Mouse (Mus musculus): ENCODE measurements at regions not wholly inside any gene's neighbourhood (a gene's known extent, or its start where the extent isn't known, plus 50 kb on each side); places are given as distances from the start of the nearest gene placed in this dataset.

GRCm38 (mm10) chr7:117971176-117971575, 144.8 kb downstream of the Rps15a start:
- no peaks in the 10 kb centered on the region for H3K27me3 ChIP-seq (ENCODE audit: insufficient read depth, low read length)

GRCm38 (mm10) chr7:117943435-117943834, 172.6 kb downstream of the Rps15a start:
- no peak for DNase-seq
- H3K27ac ChIP-seq (ENCODE audit: low read depth, low read length): no peak overlapping the region

More at GRCm38 (mm10) chr7:117971176-117971575, 144.8 kb downstream of the Rps15a start:
- H3K36me3 ChIP-seq (ENCODE audit: insufficient read depth): no peaks in the 10 kb centered on the region
- DNase-seq (no peak), ATAC-seq (no peak)
- WGBS: 67% methylated on average over 1 of the region's 1 CpGs
- no peaks in the 10 kb centered on the region for H3K9me3 ChIP-seq (ENCODE audit: low read length)
- no peak overlapping the region for H3K9ac ChIP-seq
- H3K4me2 ChIP-seq (ENCODE audit: low read depth): no peak overlapping the region
- H3K4me3 ChIP-seq (ENCODE audit: low read depth, low read length): no peak overlapping the region
- no peaks in the 10 kb centered on the region for H3K4me1 ChIP-seq (ENCODE audit: insufficient read depth)
- no peak overlapping the region for H3K27ac ChIP-seq (ENCODE audit: low read depth, low read length)
- no peak for TF ChIP-seq CTCF (IDR thresholded peaks at IDR 0.05; ENCODE audit: low read depth)

GRCm38 (mm10) chr7:117939618-117940017, 176.4 kb downstream of the Rps15a start:
- H3K36me3 ChIP-seq (ENCODE audit: insufficient read depth): no peaks in the 10 kb centered on the region
- H3K27ac ChIP-seq (ENCODE audit: low read depth, low read length): no peak overlapping the region
- DNase-seq (no peak), ATAC-seq (no peak)
- 9% methylated on average over 7 of the region's 7 CpGs for WGBS
- no peaks in the 10 kb centered on the region for H3K27me3 ChIP-seq (ENCODE audit: insufficient read depth, low read length)
- H3K4me2 ChIP-seq (ENCODE audit: low read depth): no peak overlapping the region
- no peak overlapping the region for H3K9ac ChIP-seq
- no peaks in the 10 kb centered on the region for H3K9me3 ChIP-seq (ENCODE audit: low read length)
- TF ChIP-seq CTCF (IDR thresholded peaks at IDR 0.05; ENCODE audit: low read depth): no peak
- H3K4me1 ChIP-seq (ENCODE audit: insufficient read depth): no peaks in the 10 kb centered on the region
- no peak overlapping the region for H3K4me3 ChIP-seq (ENCODE audit: low read depth, low read length)

More at GRCm38 (mm10) chr7:117943435-117943834, 172.6 kb downstream of the Rps15a start:
- H3K9ac ChIP-seq: no peak overlapping the region
- no peak overlapping the region for H3K4me2 ChIP-seq (ENCODE audit: low read depth)
- no peaks in the 10 kb centered on the region for H3K27me3 ChIP-seq (ENCODE audit: insufficient read depth, low read length)
- no peaks in the 10 kb centered on the region for H3K36me3 ChIP-seq (ENCODE audit: insufficient read depth)
- no peaks in the 10 kb centered on the region for H3K9me3 ChIP-seq (ENCODE audit: low read length)
- no peak for ATAC-seq
- H3K4me1 ChIP-seq (ENCODE audit: insufficient read depth): no peaks in the 10 kb centered on the region
- H3K4me3 ChIP-seq (ENCODE audit: low read depth, low read length): no peak overlapping the region
- 92% methylated on average over 3 of the region's 3 CpGs for WGBS
- no peak for TF ChIP-seq CTCF (IDR thresholded peaks at IDR 0.05; ENCODE audit: low read depth)

- TF ChIP-seq CTCF (IDR thresholded peaks at IDR 0.05; ENCODE audit: low read depth): no peak
- WGBS: 64% methylated on average over 3 of the region's 3 CpGs
- Histone ChIP-seq H3K36me3 (ENCODE audit: insufficient read depth) (no peaks in the 10 kb centered on the region), H3K27me3 (ENCODE audit: insufficient read depth, low read length) (no peaks in the 10 kb centered on the region), H3K9ac (no peak overlapping the region), H3K4me1 (ENCODE audit: insufficient read depth) (no peaks in the 10 kb centered on the region), H3K4me3 (ENCODE audit: low read depth, low read length) (no peak overlapping the region), H3K4me2 (ENCODE audit: low read depth) (no peak overlapping the region), H3K9me3 (ENCODE audit: low read length) (no peaks in the 10 kb centered on the region), H3K27ac (ENCODE audit: low read depth, low read length) (no peak overlapping the region)
- DNase-seq (peak; percentile 45), ATAC-seq (peak; percentile 78)
Measured at GRCm38 (mm10) chr7:117934908-117935307, 181.1 kb downstream of the Rps15a start.

GRCm38 (mm10) chr7:117931234-117931895, 184.6 kb downstream of the Rps15a start:
- Histone ChIP-seq H3K36me3 (ENCODE audit: insufficient read depth) (no peaks in the 10 kb centered on the region), H3K4me2 (ENCODE audit: low read depth) (no peak overlapping the region), H3K9ac (no peak overlapping the region), H3K4me1 (ENCODE audit: insufficient read depth) (no peaks in the 10 kb centered on the region), H3K27me3 (ENCODE audit: insufficient read depth, low read length) (no peaks in the 10 kb centered on the region), H3K27ac (ENCODE audit: low read depth, low read length) (no peak overlapping the region), H3K9me3 (ENCODE audit: low read length) (no peaks in the 10 kb centered on the region), H3K4me3 (ENCODE audit: low read depth, low read length) (no peak overlapping the region)
- no peak for TF ChIP-seq CTCF (IDR thresholded peaks at IDR 0.05; ENCODE audit: low read depth)
- no peak for DNase-seq
- no peak for ATAC-seq
- WGBS: 59% methylated on average over 12 of the region's 12 CpGs

- WGBS: 21% methylated on average over 9 of the region's 9 CpGs
- Histone ChIP-seq H3K4me3 (ENCODE audit: low read depth, low read length) (no peak overlapping the region), H3K9me3 (ENCODE audit: low read length) (no peaks in the 10 kb centered on the region)
Measured at GRCm38 (mm10) chr7:117930392-117930791, 185.6 kb downstream of the Rps15a start.

GRCm38 (mm10) chr7:117926396-117926795, 189.6 kb downstream of the Rps15a start:
- DNase-seq: no peak
- Histone ChIP-seq H3K27ac (ENCODE audit: low read depth, low read length) (no peak overlapping the region), H3K36me3 (ENCODE audit: insufficient read depth) (no peaks in the 10 kb centered on the region), H3K27me3 (ENCODE audit: insufficient read depth, low read length) (no peaks in the 10 kb centered on the region), H3K9ac (no peak overlapping the region), H3K4me2 (ENCODE audit: low read depth) (no peak overlapping the region), H3K9me3 (ENCODE audit: low read length) (no peaks in the 10 kb centered on the region), H3K4me3 (ENCODE audit: low read depth, low read length) (no peak overlapping the region), H3K4me1 (ENCODE audit: insufficient read depth) (no peaks in the 10 kb centered on the region)
- 35% methylated on average over 1 of the region's 1 CpGs for WGBS
- TF ChIP-seq CTCF (IDR thresholded peaks at IDR 0.05; ENCODE audit: low read depth): no peak
- no peak for ATAC-seq

More at GRCm38 (mm10) chr7:117930392-117930791, 185.6 kb downstream of the Rps15a start:
- ATAC-seq: no peak
- Histone ChIP-seq H3K9ac (no peak overlapping the region), H3K27me3 (ENCODE audit: insufficient read depth, low read length) (no peaks in the 10 kb centered on the region), H3K36me3 (ENCODE audit: insufficient read depth) (no peaks in the 10 kb centered on the region), H3K4me1 (ENCODE audit: insufficient read depth) (no peaks in the 10 kb centered on the region), H3K4me2 (ENCODE audit: low read depth) (no peak overlapping the region), H3K27ac (ENCODE audit: low read depth, low read length) (no peak overlapping the region)
- no peak for DNase-seq
- TF ChIP-seq CTCF (IDR thresholded peaks at IDR 0.05; ENCODE audit: low read depth): no peak
